Mouse (Mus musculus) retina, adult 2 months (tissue): Measurements from ENCODE around the gene Pla2g16.

Experiments
- DNase-seq: peaks from one replicate; pipeline ENCODE4 v3.0.0-alpha.2; 2012; ENCODE audit warnings: low read depth, low spot score

Pla2g16 gene

DNA sequence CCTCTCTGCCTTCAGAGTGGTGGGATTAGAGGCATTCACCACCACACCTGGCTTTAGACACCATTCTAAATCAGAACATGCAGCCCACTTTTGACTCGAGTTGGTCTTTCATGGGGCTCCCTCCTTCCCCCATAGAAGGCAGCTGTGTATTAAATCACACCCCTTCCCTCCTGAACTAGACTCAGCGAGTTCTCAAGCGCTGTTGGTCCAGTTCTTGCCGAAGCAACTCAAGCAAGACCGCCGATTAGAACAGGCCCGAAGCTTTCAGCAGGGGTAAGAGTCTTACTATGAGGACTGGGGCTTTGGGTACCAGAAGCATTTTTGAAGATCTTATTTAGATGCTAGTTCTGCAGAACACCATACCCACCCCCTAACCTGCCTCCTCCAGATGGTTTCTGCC is 55.9 kb downstream of the Pla2g16 start:
- DNase-seq, result no peak

DNA sequence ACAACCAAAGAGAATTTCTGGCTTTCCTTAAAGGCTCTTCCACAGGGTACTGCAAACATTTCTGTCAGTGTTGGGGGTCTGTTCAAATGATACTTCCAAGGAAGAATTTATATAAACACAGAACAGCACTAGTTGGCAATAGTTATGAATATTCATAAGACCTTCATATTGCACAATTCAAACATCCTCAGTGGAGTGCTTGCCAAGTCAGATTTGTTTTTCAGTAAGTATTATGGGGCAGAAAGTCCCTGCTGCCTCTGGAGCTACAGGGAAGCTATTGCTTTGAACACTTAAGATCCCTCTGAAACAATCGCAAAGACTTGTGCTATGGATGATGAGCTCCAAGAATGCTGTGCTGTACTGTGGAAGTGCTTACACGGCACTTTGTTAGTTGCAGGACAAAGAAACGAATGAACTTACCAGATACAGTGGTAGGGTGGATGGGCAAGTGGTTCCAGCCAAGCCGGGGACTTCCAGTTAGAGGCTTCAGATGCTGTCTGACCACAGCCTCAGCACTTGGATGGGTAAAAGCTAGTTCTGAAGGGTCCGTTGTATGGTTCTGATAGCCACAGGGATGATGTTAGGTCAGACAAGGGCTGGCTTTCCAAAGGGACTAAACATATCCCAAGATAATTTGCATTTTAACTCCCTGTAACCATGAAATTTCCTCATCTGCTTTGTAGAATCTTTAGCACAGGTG is 59.1 kb downstream of the Pla2g16 start:
- DNase-seq, result no peak

- DNase-seq, result no peak
These were observed 59.8 kb downstream of the Pla2g16 start for GRCm38 (mm10) chr19:7617085-7617484.

DNA sequence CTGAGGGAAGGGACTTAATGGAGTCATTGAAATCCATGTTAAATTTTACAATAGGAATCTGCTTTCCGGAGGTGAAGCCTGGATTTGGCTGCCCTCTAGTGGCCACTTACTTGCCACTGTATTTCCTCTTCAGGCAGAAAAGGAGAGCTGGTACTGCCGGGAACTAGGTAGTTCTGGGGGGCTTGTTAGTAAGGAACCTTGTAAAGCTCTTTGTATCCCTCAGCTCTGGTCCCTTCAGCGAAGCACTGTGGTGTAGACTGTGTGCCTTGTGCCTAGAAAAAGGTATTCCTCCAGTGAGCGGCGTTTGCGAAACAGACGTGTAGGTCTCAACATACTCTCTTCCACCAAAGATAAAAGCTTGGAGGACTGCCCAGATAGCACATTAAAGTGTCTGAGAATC is 60.4 kb downstream of the Pla2g16 start:
- no peak for DNase-seq

DNA sequence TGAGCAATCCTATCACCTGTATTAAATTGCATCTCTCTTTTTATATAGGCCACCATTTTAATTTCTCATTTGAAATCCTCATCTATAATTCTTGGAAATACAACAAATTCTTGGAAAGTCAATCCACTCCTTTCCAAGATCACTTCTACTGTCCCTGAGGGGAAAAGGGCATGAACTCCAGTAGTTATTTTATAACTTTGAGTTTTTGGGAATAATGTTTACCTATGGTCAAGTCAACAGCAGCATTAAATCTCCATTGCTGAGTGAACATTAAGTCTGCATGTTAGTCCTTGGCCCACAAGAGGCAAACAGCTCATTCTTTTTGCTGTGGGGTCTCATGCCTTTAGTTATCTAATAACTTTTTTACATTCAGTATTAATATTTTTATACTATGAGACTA is 75.8 kb downstream of the Pla2g16 start:
- DNase-seq, result no peak

GRCm38 (mm10) chr19:7633786-7634185 is 76.5 kb downstream of the Pla2g16 start:
- DNase-seq, result no peak
